Mouse (Mus musculus) lung, adult 2 months (tissue): ENCODE measurements around the gene Map4.

ENCODE experiments used
- CTCF ChIP-seq: fragments of 200-500 bp; IDR thresholded peaks from 2 replicates; pipeline ENCODE4 v1.5.1; 2011; ENCODE audit warnings: mild to moderate bottlenecking, low read length, control low read depth; ENCODE audit not compliant: insufficient read depth
- POLR2A ChIP-seq: fragments of 200-500 bp; IDR thresholded peaks from 2 replicates; pipeline ENCODE4 v1.6.1; 2011; ENCODE audit warnings: low read depth, mild to moderate bottlenecking, control low read depth, low read length, borderline replicate concordance; ENCODE audit errors: extremely low read depth

- TF ChIP-seq CTCF (no peak), POLR2A (no peak)
Measured at GRCm38 (mm10) chr9:109929131-109929530, 2.1 kb upstream of the Map4 start.
